Comparison of ENCODE assay signal across 19 mouse cellular contexts in genomic region chr7:122406625-122407024, GRCm38 (mm10).
A peak's percentile ranks its signal among the peaks of the same experiment; 100 is the strongest.
DNase-seq lines count a peak whose midpoint lies in the region; ATAC-seq and TF ChIP-seq lines count a peak whose summit lies in the region.
"Had no signal": no experiment of that assay in that cellular context is flagged by ENCODE, and none has a peak within 500 bp of the region (broad histone marks: within the 10 kb centered on the region; RNA-seq: fewer than 3 reads in every experiment).

No protein-coding gene starts in this region.

- no peak for ATAC-seq in lung, embryonic 14.5 days (ENCODE audit: insufficient read depth)
- ATAC-seq in forebrain, embryonic 15.5 days (replicated peaks), result peak; percentile 39; the same call in 1 of the 2 replicates
- 0 out of 2 replicates have a peak, but pooled peaks have one; percentile 28 for ATAC-seq in hindbrain, embryonic 14.5 days (ENCODE audit: low FRiP score)
- peak; percentile 47; the same call in 1 of the 2 replicates for ATAC-seq in midbrain, postnatal 0 days (ENCODE audit: low FRiP score)
- no peak for ATAC-seq in kidney, embryonic 14.5 days (ENCODE audit: low FRiP score, low TSS enrichment)
- ATAC-seq: liver, postnatal 0 days had no signal

- DNase-seq in lung, embryonic 14.5 days, result peak; percentile 21
- no peak for DNase-seq in lung, postnatal 36 days
- peak; percentile 52 for DNase-seq in hindbrain, embryonic 14.5 days (ENCODE audit: low spot score)
- peak; percentile 41 for DNase-seq in midbrain, postnatal 0 days (ENCODE audit: low spot score)
- no peak for DNase-seq in urinary bladder, adult 18-20 months (ENCODE audit: low spot score in 2 of 2)
- DNase-seq: adrenal gland, postnatal 36 days; cerebellum, adult 9-11 months; embryo, embryonic 11 days; gastrocnemius, postnatal 10 days; heart, adult 2 months; kidney, adult 9 months; liver; liver, postnatal 0 days; thymus, postnatal 14 days had no signal

- WGBS in lung, embryonic 14.5 days, result 51% methylated on average over 13 of the region's 13 CpGs
- 28% methylated on average over 13 of the region's 13 CpGs for WGBS in forebrain, embryonic 15.5 days
- 27% methylated on average over 13 of the region's 13 CpGs for WGBS in hindbrain, embryonic 14.5 days
- WGBS in midbrain, postnatal 0 days, result 14% methylated on average over 13 of the region's 13 CpGs
- 70% methylated on average over 13 of the region's 13 CpGs for WGBS in kidney, embryonic 14.5 days

- no peak overlapping the region for H3K4me2 ChIP-seq in lung, embryonic 14.5 days
- H3K4me2 ChIP-seq in forebrain, embryonic 15.5 days (replicated peaks), result no peak overlapping the region
- no peak overlapping the region; the same call in 1 of the 2 replicates for H3K4me2 ChIP-seq in hindbrain, embryonic 14.5 days (replicated peaks)
- no peak overlapping the region for H3K4me2 ChIP-seq in midbrain, postnatal 0 days (ENCODE audit: low read depth, low read length, poor library complexity, severe bottlenecking)
- H3K4me2 ChIP-seq in kidney, embryonic 14.5 days (replicated peaks; ENCODE audit: low read depth, low read length), result no peak overlapping the region
- H3K4me2 ChIP-seq: embryonic facial prominence, embryonic 15.5 days; heart, embryonic 15.5 days had no signal

- H3K9me3 ChIP-seq in lung, embryonic 14.5 days (ENCODE audit: low read depth, low read length), result no peaks in the 10 kb centered on the region
- no peaks in the 10 kb centered on the region for H3K9me3 ChIP-seq in forebrain, embryonic 15.5 days
- H3K9me3 ChIP-seq in hindbrain, embryonic 14.5 days (ENCODE audit: control insufficient read depth, low read length), result no peaks in the 10 kb centered on the region
- no peaks in the 10 kb centered on the region for H3K9me3 ChIP-seq in midbrain, postnatal 0 days (ENCODE audit: low read length)
- H3K9me3 ChIP-seq in kidney, embryonic 14.5 days (ENCODE audit: control insufficient read depth, low read length), result no peaks in the 10 kb centered on the region
- H3K9me3 ChIP-seq: embryonic facial prominence, embryonic 15.5 days; heart, embryonic 15.5 days had no signal

- H3K36me3 ChIP-seq in lung, embryonic 14.5 days (ENCODE audit: insufficient read depth), result no peaks in the 10 kb centered on the region
- H3K36me3 ChIP-seq in forebrain, embryonic 15.5 days, result no peaks in the 10 kb centered on the region
- H3K36me3 ChIP-seq in hindbrain, embryonic 14.5 days (replicated peaks; ENCODE audit: control insufficient read depth, insufficient read depth), result no peaks in the 10 kb centered on the region
- no peaks in the 10 kb centered on the region for H3K36me3 ChIP-seq in midbrain, postnatal 0 days (ENCODE audit: insufficient read depth, low read length)
- H3K36me3 ChIP-seq in kidney, embryonic 14.5 days (ENCODE audit: control insufficient read depth, insufficient read depth, low read length), result no peaks in the 10 kb centered on the region
- H3K36me3 ChIP-seq: embryonic facial prominence, embryonic 15.5 days; heart, embryonic 15.5 days had no signal

- TF ChIP-seq CTCF in lung, embryonic 14.5 days (IDR thresholded peaks at IDR 0.05; ENCODE audit: low read depth), result no peak
- no peak for TF ChIP-seq CTCF in midbrain, postnatal 0 days (IDR thresholded peaks at IDR 0.05)

- no peak overlapping the region for H3K27ac ChIP-seq in lung, embryonic 14.5 days (ENCODE audit: low read depth)
- no peak overlapping the region; the same call in 1 of the 2 replicates for H3K27ac ChIP-seq in forebrain, embryonic 15.5 days (replicated peaks)
- 0 out of 2 replicates have a peak overlapping the region, but pooled peaks have one; percentile 33 for H3K27ac ChIP-seq in hindbrain, embryonic 14.5 days
- peak overlapping the region; percentile 63; the same call in 1 of the 2 replicates for H3K27ac ChIP-seq in midbrain, postnatal 0 days (ENCODE audit: low read depth, low read length)
- no peak overlapping the region for H3K27ac ChIP-seq in kidney, embryonic 14.5 days (ENCODE audit: low read depth, low read length)
- H3K27ac ChIP-seq: embryonic facial prominence, embryonic 15.5 days; heart, adult 2 months; heart, embryonic 15.5 days; stomach, postnatal 0 days had no signal

- no peaks in the 10 kb centered on the region for H3K4me1 ChIP-seq in lung, embryonic 14.5 days (ENCODE audit: insufficient read depth)
- peaks cover 29% of the 10 kb centered on the region for H3K4me1 ChIP-seq in forebrain, embryonic 15.5 days
- H3K4me1 ChIP-seq in hindbrain, embryonic 14.5 days (replicated peaks; ENCODE audit: control insufficient read depth, insufficient read depth, low read length), result peaks cover 31% of the 10 kb centered on the region
- H3K4me1 ChIP-seq in midbrain, postnatal 0 days (ENCODE audit: insufficient read depth, low read length), result peaks cover 17% of the 10 kb centered on the region
- peaks cover 12% of the 10 kb centered on the region for H3K4me1 ChIP-seq in kidney, embryonic 14.5 days (ENCODE audit: control insufficient read depth, insufficient read depth, low read length)

- no peak overlapping the region for H3K9ac ChIP-seq in lung, embryonic 14.5 days
- no peak overlapping the region for H3K9ac ChIP-seq in forebrain, embryonic 15.5 days (replicated peaks)
- H3K9ac ChIP-seq in hindbrain, embryonic 14.5 days, result no peak overlapping the region
- H3K9ac ChIP-seq in midbrain, postnatal 0 days (replicated peaks; ENCODE audit: low read length, poor library complexity, severe bottlenecking), result no peak overlapping the region
- H3K9ac ChIP-seq in kidney, embryonic 14.5 days (ENCODE audit: low read depth, low read length), result no peak overlapping the region
- H3K9ac ChIP-seq: embryonic facial prominence, embryonic 15.5 days; heart, embryonic 15.5 days; liver, postnatal 0 days had no signal

- no peaks in the 10 kb centered on the region for H3K27me3 ChIP-seq in lung, embryonic 14.5 days (ENCODE audit: insufficient read depth, low read length)
- H3K27me3 ChIP-seq in forebrain, embryonic 15.5 days, result no peaks in the 10 kb centered on the region
- H3K27me3 ChIP-seq in hindbrain, embryonic 14.5 days (ENCODE audit: control insufficient read depth, insufficient read depth, low read length), result no peaks in the 10 kb centered on the region
- H3K27me3 ChIP-seq in midbrain, postnatal 0 days (ENCODE audit: insufficient read depth, low read length), result no peaks in the 10 kb centered on the region
- H3K27me3 ChIP-seq in kidney, embryonic 14.5 days (ENCODE audit: control insufficient read depth, insufficient read depth, low read length), result no peaks in the 10 kb centered on the region
- H3K27me3 ChIP-seq: embryonic facial prominence, embryonic 15.5 days; heart, embryonic 15.5 days had no signal

- no peak overlapping the region for H3K4me3 ChIP-seq in lung, embryonic 14.5 days (ENCODE audit: low read depth, low read length)
- H3K4me3 ChIP-seq in forebrain, embryonic 15.5 days, result no peak overlapping the region
- H3K4me3 ChIP-seq in hindbrain, embryonic 14.5 days (replicated peaks; ENCODE audit: low read length), result no peak overlapping the region
- H3K4me3 ChIP-seq in midbrain, postnatal 0 days (ENCODE audit: low read depth, low read length), result no peak overlapping the region
- no peak overlapping the region for H3K4me3 ChIP-seq in kidney, embryonic 14.5 days (ENCODE audit: low read length)
- H3K4me3 ChIP-seq: embryonic facial prominence, embryonic 15.5 days; heart, adult 2 months; heart, embryonic 15.5 days had no signal

Comparison
In these comparisons a context has a peak if more than half of its experiments do, and no peak if none do; other contexts are left out.
1. DNase-seq: peak in lung, embryonic 14.5 days (single experiment), hindbrain, embryonic 14.5 days (single experiment) and midbrain, postnatal 0 days (single experiment); none in lung, postnatal 36 days (single experiment) and urinary bladder, adult 18-20 months (0 of 2).
2. ATAC-seq: peak in forebrain, embryonic 15.5 days (single experiment), hindbrain, embryonic 14.5 days (single experiment) and midbrain, postnatal 0 days (single experiment); none in lung, embryonic 14.5 days (single experiment) and kidney, embryonic 14.5 days (single experiment).
3. H3K27ac ChIP-seq: peak in hindbrain, embryonic 14.5 days (single experiment) and midbrain, postnatal 0 days (single experiment); none in lung, embryonic 14.5 days (single experiment), forebrain, embryonic 15.5 days (single experiment) and kidney, embryonic 14.5 days (single experiment).